Mouse (Mus musculus): ENCODE measurements around the gene Tmem147.
"Not testable (repeated sequence)": the region's sequence is repeated elsewhere in the genome, so short reads cannot be mapped to it uniquely, and the experiment has no call there.

The Tmem147 gene

DNA sequence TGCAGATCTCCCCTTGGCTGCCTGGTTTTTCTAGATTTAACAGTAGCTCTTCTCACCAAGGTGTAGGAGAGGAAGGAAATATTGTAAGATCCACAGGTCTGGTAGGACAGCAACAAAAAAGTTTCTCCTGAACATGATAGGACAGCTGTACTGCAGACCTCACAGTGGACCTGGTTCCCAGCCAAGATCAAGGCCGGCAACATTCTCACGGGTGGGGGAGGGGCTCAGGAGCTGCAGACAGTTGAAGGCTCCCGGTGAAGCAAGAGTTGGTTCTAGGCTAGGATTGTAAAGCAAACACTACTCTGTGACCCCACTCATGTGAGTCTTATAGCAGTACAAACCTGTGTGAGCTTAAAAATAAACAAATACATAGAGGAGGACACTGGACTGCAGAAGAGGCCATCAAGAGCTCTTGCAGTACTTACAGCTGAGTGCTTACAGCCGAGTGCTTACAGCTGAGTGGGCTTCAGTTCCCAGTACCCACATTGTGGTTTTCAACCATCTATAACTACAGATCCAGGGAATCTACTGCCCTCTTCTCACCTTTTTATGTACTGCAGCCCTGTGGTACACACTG lies 14.8 kb upstream of the Tmem147 start:
- TF ChIP-seq GATA4 (IDR thresholded peaks at IDR 0.05; ENCODE audit: insufficient replicate concordance, low read length) = no peak

DNA sequence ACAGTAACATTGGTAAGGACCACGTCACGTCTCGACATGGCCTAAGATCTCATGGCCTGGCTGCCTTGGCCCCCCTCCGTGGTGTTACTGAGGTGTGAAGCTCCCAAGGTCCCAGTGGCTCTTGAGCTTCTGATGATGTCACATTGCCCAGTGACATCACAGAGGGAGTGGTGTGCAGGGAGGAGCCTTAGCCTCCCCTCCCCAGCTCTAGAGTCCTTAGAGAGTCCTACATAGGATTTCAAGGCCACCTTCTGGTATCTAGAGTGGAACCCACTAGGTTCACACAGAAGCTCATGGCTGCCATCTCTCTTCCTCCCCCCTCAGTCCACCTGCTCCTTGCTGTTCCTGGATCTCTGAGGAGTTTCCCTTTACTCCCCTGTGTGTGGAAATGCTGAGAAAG lies 14.3 kb upstream of the Tmem147 start, which contains the start of gene Gapdhs:
TSS of gene Gapdhs (minus strand) at position 65 of the 400 bp plus-strand sequence.
- not testable (repeated sequence) for TF ChIP-seq GATA4 (IDR thresholded peaks at IDR 0.05; ENCODE audit: insufficient replicate concordance, low read length)

DNA sequence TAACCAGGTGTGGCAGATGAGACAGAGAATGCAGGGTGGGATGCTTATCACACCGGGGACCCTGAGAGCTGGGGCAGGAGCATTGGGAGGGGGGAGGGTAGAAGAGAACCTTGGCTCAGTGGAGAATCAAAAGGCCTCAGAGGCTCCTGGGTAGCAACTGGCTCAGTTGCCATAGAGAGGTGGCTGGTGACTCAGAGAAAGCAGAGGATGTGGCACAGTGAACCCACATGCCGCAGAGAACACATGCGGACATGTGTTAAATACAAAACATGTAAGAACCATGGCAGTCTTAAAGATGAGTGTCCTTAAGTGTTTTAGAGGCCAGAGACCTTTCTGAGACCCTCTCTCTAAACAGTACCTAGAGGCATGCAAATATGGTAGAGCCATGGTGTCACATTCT lies 6.9 kb upstream of the Tmem147 start:
- TF ChIP-seq GATA4 (IDR thresholded peaks at IDR 0.05; ENCODE audit: insufficient replicate concordance, low read length) = no peak

DNA sequence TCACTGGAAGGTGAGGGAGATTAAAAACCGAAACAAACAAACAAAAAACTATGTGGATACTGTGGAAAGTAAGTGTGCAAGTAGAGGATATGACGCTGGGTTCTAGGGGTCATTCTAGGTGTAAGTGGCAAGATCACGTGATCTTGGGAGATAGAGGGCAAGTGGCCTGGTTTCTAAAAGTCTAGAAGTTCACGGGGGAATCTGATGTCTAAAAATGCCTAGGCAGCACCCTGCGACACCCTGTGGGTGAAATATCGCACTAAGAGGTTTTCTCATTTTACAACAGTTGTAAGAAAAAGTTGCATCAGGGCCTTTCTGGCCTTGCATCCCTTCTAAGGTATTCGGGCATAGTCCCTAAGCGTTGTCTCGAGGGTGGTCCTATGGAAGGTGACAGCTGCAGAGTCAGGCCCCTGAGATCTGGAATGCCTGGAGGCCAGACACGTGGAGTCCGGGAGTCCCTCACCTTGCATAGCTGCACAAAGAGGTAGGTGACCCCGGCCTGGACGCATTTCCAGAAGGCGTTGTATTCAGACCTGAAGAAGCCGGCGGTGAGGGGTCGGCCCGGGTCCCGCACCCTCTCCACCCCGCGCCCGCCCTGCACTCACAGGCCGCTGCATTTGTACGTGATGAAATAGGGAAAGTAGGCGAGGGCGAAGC lies 473 bp downstream of the Tmem147 start:
- TF ChIP-seq GATA4 (IDR thresholded peaks at IDR 0.05; ENCODE audit: insufficient replicate concordance, low read length) = peak; percentile 5; the same call in 1 of the 2 replicates

DNA sequence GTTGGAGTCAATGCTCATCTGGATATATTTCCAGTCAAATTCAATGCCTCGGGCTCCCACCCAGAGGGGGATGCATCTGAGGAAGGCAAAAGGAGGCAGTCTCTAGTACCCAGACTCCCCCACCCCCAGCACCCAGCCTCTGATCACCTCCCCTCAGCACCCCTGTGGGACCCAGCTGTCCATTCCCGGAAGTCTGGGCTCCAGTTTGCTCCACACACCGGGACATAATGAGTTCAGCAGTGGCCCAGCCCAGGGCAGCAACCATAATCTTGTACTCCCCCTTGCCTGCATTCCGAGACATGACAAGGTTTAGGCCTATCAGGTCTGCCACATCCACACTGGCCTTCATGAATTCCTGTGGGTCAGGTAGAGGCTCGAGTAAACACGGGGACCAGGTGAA lies 1.1 kb downstream of the Tmem147 start:
- no peak for TF ChIP-seq GATA4 (IDR thresholded peaks at IDR 0.05; ENCODE audit: insufficient replicate concordance, low read length)

DNA sequence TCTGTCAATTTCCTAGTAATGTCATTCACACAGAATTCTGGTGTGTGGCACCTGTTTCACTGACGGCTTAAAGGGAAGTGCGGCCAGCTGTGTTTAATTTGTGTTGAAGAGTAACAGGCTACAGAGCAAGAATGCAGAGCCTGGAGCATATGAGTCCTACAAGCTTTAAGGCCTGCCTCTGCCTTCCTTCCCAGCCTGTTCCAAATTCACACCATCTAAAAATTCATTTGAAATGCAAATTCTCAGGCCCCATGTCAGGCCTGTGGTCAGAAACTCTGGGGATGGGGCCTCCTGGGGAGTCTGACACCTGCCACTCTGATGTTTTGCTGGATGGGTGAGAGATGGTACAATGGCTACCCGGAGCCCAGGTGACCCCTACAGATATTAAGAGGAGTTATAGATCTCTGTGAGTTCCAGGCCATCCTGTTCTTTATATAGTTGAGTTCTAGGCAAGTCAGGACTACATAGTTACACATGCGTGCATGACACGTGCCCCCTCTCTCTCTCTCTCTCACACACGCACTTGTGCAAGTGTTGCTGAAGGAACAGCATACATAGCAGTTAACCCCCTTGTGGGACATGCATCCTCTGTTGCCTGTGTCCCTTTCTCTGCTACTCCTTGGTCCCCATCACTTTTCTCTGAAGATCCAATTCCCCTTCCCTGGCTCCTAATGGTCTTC lies 5.9 kb downstream of the Tmem147 start:
- TF ChIP-seq GATA4 (IDR thresholded peaks at IDR 0.05; ENCODE audit: insufficient replicate concordance, low read length) = no peak

DNA sequence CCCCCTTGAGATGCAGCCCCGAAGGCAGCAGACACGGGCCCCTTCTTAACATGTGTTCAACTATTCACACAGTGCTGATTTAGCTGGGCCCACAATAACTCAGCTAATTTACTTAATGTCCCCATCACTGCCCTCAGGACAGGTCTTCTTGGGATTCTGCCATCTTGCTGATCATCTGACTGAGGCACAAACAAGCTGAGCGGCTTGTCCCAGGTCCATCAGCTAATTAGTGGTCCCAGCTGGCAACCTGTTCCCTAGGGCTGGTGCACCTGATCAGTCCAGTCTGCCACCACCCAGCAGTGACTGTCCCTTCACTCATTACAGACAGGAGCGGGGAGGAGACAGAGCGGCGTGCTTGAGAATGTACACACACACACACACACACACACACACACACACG lies 8.1 kb downstream of the Tmem147 start:
- no peak for TF ChIP-seq GATA4 (IDR thresholded peaks at IDR 0.05; ENCODE audit: insufficient replicate concordance, low read length)

DNA sequence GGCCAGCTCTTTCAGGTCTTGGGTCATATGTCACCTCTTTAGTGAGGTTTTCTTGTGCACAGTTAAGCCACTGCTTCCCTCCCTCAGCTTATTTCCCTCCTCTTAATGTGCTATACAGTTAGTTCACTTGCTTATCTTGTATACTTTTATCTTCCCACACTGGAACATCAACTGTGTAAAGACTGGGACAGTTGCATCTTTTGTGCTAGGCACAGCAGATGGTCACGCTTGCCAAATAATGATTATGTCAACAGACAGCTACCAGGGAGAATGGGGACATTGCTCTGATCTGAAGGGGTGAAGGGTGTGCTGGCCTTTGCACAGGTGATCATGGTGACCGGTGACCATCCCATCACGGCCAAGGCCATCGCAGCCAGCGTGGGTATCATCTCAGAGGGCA lies 9.7 kb downstream of the Tmem147 start:
- TF ChIP-seq GATA4 (IDR thresholded peaks at IDR 0.05; ENCODE audit: insufficient replicate concordance, low read length) = peak; percentile 45; the same call in 1 of the 2 replicates

DNA sequence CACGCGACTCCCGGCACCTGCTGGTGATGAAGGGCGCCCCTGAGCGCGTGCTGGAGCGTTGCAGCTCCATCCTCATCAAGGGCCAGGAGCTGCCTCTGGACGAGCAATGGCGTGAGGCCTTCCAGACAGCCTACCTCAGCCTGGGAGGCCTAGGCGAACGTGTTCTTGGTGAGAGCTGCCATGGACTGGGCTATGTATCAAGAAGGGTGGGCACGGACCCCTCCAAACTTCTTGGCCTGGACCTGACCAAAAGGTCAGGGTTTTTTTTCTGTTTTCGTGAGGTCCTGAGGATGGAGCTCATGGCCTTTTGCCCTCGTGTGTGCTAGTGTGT lies 11.7 kb downstream of the Tmem147 start:
- TF ChIP-seq GATA4 (IDR thresholded peaks at IDR 0.05; ENCODE audit: insufficient replicate concordance, low read length) = no peak

DNA sequence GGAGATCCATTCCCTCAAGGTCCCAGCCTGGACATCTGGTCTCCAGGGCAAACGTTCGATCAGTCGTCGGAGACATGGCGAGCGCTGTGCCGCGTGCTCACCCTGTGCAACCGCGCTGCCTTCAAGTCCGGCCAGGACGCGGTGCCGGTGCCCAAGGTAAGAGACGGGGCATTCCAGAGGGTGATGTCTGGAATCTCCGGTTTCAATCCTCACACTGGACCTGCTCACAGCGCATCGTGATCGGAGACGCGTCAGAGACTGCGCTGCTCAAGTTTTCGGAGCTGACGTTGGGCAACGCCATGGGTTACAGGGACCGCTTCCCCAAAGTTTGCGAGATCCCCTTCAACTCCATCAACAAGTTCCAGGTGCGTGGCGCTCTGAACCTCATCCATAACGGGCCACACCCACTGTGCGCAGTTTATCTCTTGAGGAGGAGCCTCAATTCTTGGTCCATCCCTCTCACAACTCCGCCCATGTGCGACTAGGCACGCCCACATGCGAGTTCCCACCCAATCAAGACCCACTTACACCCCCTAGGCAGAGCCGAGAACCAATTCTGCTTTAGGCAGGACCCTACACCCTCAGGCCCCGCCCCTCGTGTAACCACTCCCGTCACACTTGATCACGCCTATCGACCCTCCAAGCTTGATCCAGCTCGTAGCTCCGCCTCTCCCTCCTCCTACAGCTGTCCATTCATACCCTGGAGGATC lies 12.2 kb downstream of the Tmem147 start:
- TF ChIP-seq GATA4 (IDR thresholded peaks at IDR 0.05; ENCODE audit: insufficient replicate concordance, low read length) = no peak

DNA sequence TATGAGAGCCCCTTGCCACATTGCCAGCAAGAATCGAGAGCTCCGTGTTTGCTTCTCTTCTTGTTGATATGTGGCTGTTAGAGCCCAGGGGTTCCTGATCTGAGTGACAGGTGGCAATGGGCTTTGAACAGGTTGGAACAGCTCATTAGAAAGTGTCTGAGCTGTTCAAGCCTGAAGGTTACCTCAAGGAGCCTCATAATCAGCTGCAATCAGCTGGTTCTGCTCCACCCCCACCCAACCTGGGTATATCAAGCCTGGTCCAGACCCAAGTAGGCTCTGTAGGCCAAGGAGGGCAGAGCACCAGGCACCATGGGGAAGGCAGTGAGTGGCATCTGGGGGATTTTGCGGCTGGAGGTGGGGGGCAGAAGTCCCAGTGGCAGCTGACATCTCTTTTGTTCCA lies 17.4 kb downstream of the Tmem147 start, which contains the start of gene Atp4a:
TSS of gene Atp4a (plus strand) at position 268 of the 400 bp plus-strand sequence.
- TF ChIP-seq GATA4 (IDR thresholded peaks at IDR 0.05; ENCODE audit: insufficient replicate concordance, low read length) = no peak

DNA sequence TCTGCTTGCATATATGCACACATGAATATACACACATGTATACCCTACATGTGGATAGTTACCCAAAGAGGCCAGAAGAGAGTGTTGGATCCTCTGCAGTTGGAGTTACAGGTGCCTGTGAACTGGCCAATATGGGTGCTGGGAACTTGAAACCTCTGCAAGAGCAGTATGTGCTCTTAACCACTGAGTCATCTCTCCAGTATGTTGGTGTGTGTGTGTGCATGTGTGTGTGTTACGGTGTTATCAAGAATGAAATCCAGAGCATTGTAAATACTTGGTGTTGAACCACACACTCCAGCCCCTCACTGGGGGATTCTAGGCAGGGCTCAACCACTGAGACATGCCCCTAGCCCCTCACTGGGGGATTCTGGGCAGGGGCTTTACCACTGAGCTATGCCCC lies 21.9 kb downstream of the Tmem147 start:
- TF ChIP-seq GATA4 (IDR thresholded peaks at IDR 0.05; ENCODE audit: insufficient replicate concordance, low read length) = no peak

DNA sequence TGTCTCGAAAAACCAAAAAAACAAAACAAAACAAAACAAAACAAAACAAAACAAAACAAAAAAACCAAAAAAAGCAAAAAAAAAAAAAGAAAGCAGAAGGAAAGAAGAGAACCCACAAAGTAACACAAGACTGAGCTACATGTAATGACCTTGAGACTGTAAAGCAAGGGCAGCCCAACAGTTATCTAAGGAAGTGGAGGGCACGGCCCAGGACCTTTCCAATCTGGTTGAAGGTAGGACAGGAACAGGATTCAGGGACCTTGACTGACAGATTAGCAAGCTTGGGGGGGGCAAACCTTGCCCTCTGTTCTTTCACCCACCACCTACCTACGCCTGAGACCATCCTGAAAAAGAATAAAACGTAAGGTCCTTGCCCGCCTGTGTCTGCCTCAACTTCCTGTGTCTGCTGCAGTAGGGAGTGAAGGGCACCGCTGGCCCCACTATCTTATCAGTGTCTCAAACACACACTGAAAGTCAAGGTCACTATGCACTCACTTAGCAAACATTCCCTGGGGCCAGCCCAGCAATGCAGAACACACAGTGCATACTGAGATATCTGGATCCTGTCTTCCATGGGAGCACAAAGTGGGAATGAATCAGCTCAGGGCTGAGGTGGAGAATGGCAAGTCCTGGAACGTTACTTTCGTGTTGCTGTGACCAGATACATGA lies 23.0 kb downstream of the Tmem147 start:
- TF ChIP-seq GATA4 (IDR thresholded peaks at IDR 0.05; ENCODE audit: insufficient replicate concordance, low read length) = peak; percentile 70; the same call in 1 of the 2 replicates

DNA sequence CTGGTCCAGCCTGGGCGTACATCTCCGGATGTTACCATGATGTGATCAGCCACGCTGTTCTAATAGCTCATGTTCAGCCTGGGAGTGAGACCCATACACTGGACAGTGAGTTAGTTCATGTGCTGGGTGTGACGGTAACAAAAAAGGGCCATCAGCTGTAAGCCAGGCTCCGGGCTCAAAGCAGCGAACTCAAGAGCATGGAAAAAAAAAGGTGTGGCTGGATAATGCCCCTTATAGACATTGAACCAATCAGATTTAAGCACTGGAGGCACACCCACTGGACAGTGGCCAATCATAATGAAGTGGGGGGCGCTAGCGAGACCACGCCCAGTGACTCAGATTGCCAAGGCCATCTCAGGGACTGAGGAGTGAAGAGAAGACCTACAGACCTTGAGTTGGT lies 30.8 kb downstream of the Tmem147 start, which contains the start of gene 2200002J24Rik:
TSS of gene 2200002J24Rik (plus strand) at position 338 of the 400 bp plus-strand sequence.
- TF ChIP-seq GATA4 (IDR thresholded peaks at IDR 0.05; ENCODE audit: insufficient replicate concordance, low read length) = no peak

DNA sequence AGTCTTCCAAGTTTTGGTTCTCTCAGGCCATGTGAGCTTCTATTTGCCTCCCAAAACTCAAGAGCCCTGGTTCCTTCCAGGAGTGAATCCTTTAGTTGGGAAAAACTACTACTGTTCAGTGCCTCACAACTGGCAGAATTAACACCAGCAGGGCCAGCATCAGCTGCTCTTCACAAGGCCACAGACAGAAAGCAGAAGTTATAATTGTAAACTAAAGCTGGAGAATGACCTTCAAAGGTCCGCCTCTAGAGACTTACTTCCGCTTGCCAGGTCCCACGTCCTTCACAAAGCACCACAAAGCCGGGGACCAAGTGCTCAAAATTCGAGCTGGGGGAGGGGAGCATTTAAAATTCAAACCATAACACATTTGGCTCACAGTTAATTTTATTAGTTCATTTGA lies 31.2 kb downstream of the Tmem147 start:
- TF ChIP-seq GATA4 (IDR thresholded peaks at IDR 0.05; ENCODE audit: insufficient replicate concordance, low read length) = no peak
